Mouse (Mus musculus): Measurements from ENCODE around the gene Vmn1r142. TPM values are rescaled to one million over a fixed set of nuclear protein-coding genes. Genes with fewer than 3 reads are reported as not detected.
"Not testable (repeated sequence)": the region's sequence is repeated elsewhere in the genome, so short reads cannot be mapped to it uniquely, and the experiment has no call there.

Vmn1r142 gene
- total RNA-seq (2021), result not detected in 2 replicates
- long read RNA-seq, experiment 1, result 0 reads
- long read RNA-seq, experiment 2, result 0 reads

- not testable (repeated sequence) for DNase-seq
These were observed at the start of gene Vmn1r142 for GRCm38 (mm10) chr7:22163935-22164334. Gene Vmn1r142 (minus strand): TSS chr7:22164035.

DNA sequence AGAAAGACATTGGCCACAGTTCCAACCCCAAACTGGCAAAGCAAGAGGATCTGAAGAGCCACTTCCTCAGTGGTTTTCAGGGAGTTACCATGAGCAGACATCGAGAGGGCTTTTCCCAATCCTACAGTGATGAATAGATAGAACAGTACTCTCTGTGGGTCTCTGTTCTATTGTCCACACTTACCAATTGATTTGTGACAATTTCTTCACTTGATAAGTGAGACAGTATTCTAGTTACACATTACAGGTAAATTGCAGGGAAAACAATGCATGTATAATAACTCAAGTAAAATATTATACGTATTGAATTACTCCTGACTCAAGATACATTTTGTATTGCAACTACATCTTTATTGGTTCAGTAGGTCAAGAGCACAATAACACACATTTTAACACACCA, 37.3 kb upstream of the Vmn1r142 start, which contains the start of gene Gm8653:
TSS of gene Gm8653 (minus strand) at position 101 of the 400 bp plus-strand sequence.
- not testable (repeated sequence) for DNase-seq

GRCm38 (mm10) chr7:22189077-22189476, 25.2 kb upstream of the Vmn1r142 start, which contains the start of gene Vmn1r143:
Gene Vmn1r143 (plus strand): TSS chr7:22189377.
- DNase-seq, result not testable (repeated sequence)

- not testable (repeated sequence) for DNase-seq
These were observed 29.2 kb downstream of the Vmn1r142 start, which contains the start of gene Gm10666 for GRCm38 (mm10) chr7:22134641-22135040. Gene Gm10666 (minus strand): TSS chr7:22134741.

DNA sequence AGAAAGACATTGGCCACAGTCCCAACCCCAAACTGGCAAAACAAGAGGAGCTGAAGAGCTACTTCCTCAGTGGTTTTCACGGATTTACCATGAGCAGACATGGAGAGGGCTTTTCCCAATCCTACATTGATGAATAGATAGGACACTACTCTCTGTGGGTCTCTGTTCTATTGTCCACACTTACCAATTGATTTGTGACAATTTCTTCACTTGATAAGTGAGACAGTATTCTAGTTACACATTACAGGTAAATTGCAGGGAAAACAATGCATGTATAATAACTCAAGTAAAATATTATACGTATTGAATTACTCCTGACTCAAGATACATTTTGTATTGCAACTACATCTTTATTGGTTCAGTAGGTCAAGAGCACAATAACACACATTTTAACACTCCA, 45.7 kb downstream of the Vmn1r142 start, which contains the start of gene Gm16451:
TSS of gene Gm16451 (minus strand) at position 101 of the 400 bp plus-strand sequence.
- not testable (repeated sequence) for DNase-seq

Other genes starting within 250 kb of the Vmn1r142 start
- not detected in 2 replicates for gene Gm5891, start 242.7 kb downstream of the Vmn1r142 start, total RNA-seq (2021)
- gene Vmn1r137, start 169.4 kb downstream of the Vmn1r142 start, total RNA-seq (2021), result not detected in 2 replicates
- not detected in 2 replicates for gene Vmn1r138, start 135.1 kb downstream of the Vmn1r142 start, total RNA-seq (2021)
- gene Gm6176, start 107.7 kb downstream of the Vmn1r142 start, total RNA-seq (2021), result not detected in 2 replicates
- gene Vmn1r139, start 95.0 kb downstream of the Vmn1r142 start, total RNA-seq (2021), result not detected in 2 replicates
- not detected in 2 replicates for gene Gm16451, start 45.8 kb downstream of the Vmn1r142 start, total RNA-seq (2021)
- not detected in 2 replicates for gene Gm10666, start 29.3 kb downstream of the Vmn1r142 start, total RNA-seq (2021)
- not detected in 2 replicates for gene Vmn1r143, start 25.3 kb upstream of the Vmn1r142 start, total RNA-seq (2021)
- gene Gm8653, start 37.2 kb upstream of the Vmn1r142 start, total RNA-seq (2021), result not detected in 2 replicates
- not detected in 2 replicates for gene Gm8453, start 65.4 kb upstream of the Vmn1r142 start, total RNA-seq (2021)
- not detected in 2 replicates for gene Gm4187, start 165.7 kb upstream of the Vmn1r142 start, total RNA-seq (2021)
- gene Gm8660, start 207.0 kb upstream of the Vmn1r142 start, total RNA-seq (2021), result not detected in 2 replicates
- not detected in 2 replicates for gene Vmn1r148, start 249.5 kb upstream of the Vmn1r142 start, total RNA-seq (2021)